Mouse (Mus musculus): ENCODE data around the gene Chic2.

DNA sequence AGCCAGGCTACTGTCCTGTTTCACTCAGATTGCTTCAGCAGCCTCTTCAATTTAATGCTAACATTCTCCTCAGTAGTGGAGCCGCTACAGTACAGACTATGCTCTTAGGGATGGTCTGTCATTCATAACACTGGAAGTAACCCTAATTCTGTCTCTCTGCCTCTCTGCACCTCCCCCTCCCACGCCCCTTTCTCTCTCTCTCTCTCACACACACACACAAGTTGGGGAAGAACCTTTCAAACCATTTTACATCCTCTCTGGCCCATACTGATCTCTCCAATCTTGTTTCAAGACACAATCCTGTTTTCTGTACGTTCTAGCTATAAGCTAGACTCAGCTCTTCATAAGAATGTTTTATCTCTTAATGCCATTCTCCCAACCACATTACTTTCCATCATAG lies 9.1 kb downstream of the Chic2 start:
- TF ChIP-seq EP300 (IDR thresholded peaks at IDR 0.05; ENCODE audit: low read depth in 1 of 2, low read length in 2 of 2) (no peak), TCF12 (IDR thresholded peaks at IDR 0.05; ENCODE audit: low read depth, low read length) (no peak), CTCF (IDR thresholded peaks at IDR 0.05 in 2 of 3, conservative IDR thresholded peaks at IDR 0.05 in 1 of 3; ENCODE audit: control insufficient read depth in 1 of 3, insufficient read depth in 1 of 3, low read depth in 2 of 3, low read length in 3 of 3, poor library complexity in 1 of 3, severe bottlenecking in 1 of 3) (no peak), SIN3A (IDR thresholded peaks at IDR 0.05; ENCODE audit: low read length) (no peak), POLR2AphosphoS2 (IDR thresholded peaks at IDR 0.05; ENCODE audit: low read length) (no peak), MYB (IDR thresholded peaks at IDR 0.05; ENCODE audit: low read depth, low read length) (no peak), ELF1 (IDR thresholded peaks at IDR 0.05; ENCODE audit: low read depth, low read length) (no peak), TAL1 (IDR thresholded peaks at IDR 0.05; ENCODE audit: low read length) (no peak)

Measured in MEL (cell line).